Mouse (Mus musculus): ENCODE results near the gene Cab39l. TPM values are rescaled to one million over a fixed set of nuclear protein-coding genes. Genes with fewer than 3 reads are reported as not detected.

The Cab39l gene
- 10 to 100 TPM; 27.3 to 35.5 TPM for total RNA-seq (2023)

DNA sequence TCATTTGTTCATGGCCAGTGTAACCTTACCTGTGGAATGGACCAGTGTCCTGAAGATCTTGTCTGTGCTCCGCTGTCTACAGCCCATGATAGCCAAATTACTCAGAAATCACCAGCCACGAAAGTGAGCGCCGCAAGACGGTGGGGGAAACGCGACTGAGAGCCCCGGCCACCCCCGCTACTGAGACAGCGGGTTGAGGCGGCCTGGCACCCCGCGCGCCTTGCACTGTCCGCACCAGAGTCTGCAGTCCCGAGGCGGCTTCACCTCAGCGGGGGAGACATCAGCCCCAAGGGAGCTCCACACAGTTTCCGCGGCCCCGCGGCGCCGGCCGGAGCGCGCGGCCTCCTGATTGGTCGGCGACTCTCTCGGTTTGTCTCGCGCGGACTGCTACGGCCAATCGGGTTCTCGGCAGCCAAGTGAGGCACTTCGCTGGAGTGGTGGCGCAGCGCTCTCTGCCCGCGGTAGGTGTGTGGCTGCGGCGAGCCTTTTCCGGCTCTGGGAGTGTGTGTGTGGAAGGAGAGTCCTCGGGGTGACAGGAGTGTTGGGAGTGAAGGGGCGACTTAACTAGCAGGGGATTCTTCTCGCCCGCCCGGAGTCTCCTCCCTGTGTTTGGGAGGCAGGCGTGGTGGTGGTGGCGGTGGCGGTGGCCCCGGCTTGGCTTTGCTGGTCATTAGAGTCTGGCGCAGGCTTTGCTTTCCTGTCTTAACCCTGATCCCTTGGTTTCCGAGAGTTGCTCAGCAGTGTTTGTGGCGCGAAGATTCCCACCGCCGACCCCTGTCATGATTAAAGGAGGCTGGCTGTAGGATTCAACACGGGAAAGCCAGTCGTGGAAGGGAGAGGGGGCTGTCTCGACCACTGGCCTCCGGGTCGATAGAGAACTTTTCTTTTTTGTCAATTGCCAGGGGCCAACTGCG, at the start of gene Cab39l, which contains the start of gene Setdb2:
Gene Cab39l, plus strand, starts transcription at position 415 of the 914 bp plus-strand sequence.
Gene Setdb2, minus strand, starts transcription at position 327 of the 914 bp plus-strand sequence.

GRCm38 (mm10) chr14:59395281-59395680, 45.5 kb upstream of the Cab39l start, which contains the start of gene Phf11c:
Gene Phf11c (minus strand): TSS chr14:59395381.

GRCm38 (mm10) chr14:59597398-59598259, 156.9 kb downstream of the Cab39l start, which contains the start of gene Cdadc1:
Gene Cdadc1 (minus strand): TSS chr14:59597959.

DNA sequence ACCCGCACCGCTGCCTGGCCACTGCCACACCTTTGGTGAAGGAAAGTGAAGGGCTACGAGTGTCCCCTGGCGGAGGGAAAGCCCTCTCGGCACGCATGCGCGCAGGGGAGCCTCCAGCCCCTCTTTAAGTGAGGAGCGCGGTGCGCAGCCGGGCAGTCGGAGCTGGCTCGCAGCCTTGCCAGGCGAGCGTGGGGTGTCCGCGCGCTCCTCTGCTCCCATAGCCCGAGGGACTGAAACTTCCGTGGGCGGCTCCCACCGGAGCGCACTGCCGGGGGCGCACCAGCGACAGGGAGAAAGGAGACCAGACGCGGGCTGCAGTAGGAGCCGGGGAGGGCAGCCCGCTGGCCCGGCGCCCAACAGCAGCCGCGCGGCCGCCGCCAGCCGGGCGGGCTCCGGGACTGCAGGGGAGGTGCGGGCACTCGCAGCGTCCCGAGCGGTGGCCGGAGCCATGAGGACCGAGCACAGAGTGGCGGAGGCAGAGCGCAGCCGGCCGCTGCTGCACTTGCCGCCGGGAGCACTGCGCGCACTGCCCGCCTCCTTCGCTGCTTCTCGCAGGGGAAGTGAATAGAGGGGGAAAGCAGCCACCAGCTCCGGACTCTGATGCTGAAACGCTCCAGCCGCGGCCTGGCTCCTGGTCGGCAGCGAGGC, 184.5 kb downstream of the Cab39l start, which contains the start of gene Shisa2:
Gene Shisa2, plus strand, starts transcription at position 151 of the 648 bp plus-strand sequence.

Other genes with a start within 250 kb of the Cab39l start
- 10 to 100 TPM; 95.2 to 96.2 TPM for gene Rcbtb1, start 239.8 kb upstream of the Cab39l start, total RNA-seq (2023)
- 1 to 10 TPM; 4.9 to 9.4 TPM for gene Gm6904, start 180.8 kb upstream of the Cab39l start, total RNA-seq (2023)
- 1 to 10 TPM; 5.6 to 7.0 TPM for gene Phf11a, start 143.4 kb upstream of the Cab39l start, total RNA-seq (2023)
- gene Phf11b, start 99.6 kb upstream of the Cab39l start, total RNA-seq (2023), result 10 to 100 TPM; 35.7 to 46.0 TPM
- gene Phf11d, start 75.5 kb upstream of the Cab39l start, total RNA-seq (2023), result 10 to 100 TPM; 12.6 to 13.3 TPM
- gene Phf11c, start 45.6 kb upstream of the Cab39l start, total RNA-seq (2023), result 10 to 100 TPM; 17.4 to 21.0 TPM
- 10 to 100 TPM; 39.9 to 49.5 TPM for gene Setdb2, start 88 bp upstream of the Cab39l start, total RNA-seq (2023)
- 10 to 100 TPM; 55.6 to 58.3 TPM for gene Cdadc1, start 157.0 kb downstream of the Cab39l start, total RNA-seq (2023)
- gene Shisa2, start 184.3 kb downstream of the Cab39l start, total RNA-seq (2023), result not detected

Data from T-cell, adult 66 days (primary cell).